Mouse (Mus musculus) B cell, adult 67 days (primary cell): ENCODE measurements around the gene Ptpru. TPM values are rescaled to one million over a fixed set of nuclear protein-coding genes. Genes with fewer than 3 reads are reported as not detected.

Source experiments
- total RNA-seq, 2 experiments: library from RNA; stranded (reverse); gene quantifications; 4 replicates each; pipeline ENCODE4 v1.2.4; 2023

The Ptpru gene
- not detected for total RNA-seq

DNA sequence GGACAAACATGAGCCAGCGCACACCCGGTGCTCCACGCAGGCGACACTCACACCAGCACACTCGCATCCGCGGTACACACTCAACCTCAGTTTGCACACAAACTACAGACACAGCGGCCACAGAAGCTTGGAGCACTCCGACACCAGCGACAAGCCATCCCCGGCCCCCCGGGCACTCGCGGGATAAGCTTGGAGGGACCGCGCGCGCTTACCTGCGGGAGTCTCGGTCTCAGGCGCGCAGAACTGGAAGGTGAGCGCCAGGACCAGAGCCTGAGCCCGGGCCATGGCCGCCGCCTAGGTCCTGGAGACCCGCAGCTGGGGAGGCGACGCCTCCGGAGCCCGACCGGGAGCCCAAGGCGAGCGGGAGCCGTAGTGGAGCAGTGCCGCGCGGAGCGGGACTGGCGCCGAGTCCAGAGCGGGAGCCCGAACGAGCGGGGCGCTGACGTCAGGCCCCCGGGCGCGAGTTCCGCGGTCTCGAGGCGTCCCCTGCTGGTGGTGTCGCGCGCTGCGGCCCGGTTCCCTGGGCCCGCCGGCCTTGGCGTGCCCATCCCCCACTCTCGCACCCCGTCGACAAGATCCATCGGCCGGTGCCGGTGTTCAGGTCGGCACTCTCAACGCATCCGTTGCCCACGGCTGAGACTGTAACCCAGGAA, at the start of gene Ptpru:
Ptpru (minus strand) TSS at position 417 of the 653 bp plus-strand sequence.

GRCm38 (mm10) chr4:131873293-131874168, 35.4 kb upstream of the Ptpru start, which contains the start of gene Srsf4:
Gene Srsf4 (plus strand): TSS chr4:131873617.

GRCm38 (mm10) chr4:131843290-131843743, 5.2 kb upstream of the Ptpru start, which contains the start of gene Mecr:
Gene Mecr (plus strand): TSS chr4:131843470.

Other genes starting within 250 kb of the Ptpru start
- gene Mecr, start 5.2 kb upstream of the Ptpru start, total RNA-seq: 10 to 100 TPM; 20.9 to 29.2 TPM
- gene Srsf4, start 35.3 kb upstream of the Ptpru start, total RNA-seq: 10 to 100 TPM; 82.9 to 88.2 TPM
- gene Tmem200b, start 83.5 kb upstream of the Ptpru start, total RNA-seq: not detected
- not detected for gene Gm10300, start 236.4 kb upstream of the Ptpru start, total RNA-seq
- 10 to 100 TPM; 72.0 to 76.9 TPM for gene Epb41, start 237.0 kb upstream of the Ptpru start, total RNA-seq